Comparison of ENCODE assay signal across 8 mouse cellular contexts in the genomic region with DNA sequence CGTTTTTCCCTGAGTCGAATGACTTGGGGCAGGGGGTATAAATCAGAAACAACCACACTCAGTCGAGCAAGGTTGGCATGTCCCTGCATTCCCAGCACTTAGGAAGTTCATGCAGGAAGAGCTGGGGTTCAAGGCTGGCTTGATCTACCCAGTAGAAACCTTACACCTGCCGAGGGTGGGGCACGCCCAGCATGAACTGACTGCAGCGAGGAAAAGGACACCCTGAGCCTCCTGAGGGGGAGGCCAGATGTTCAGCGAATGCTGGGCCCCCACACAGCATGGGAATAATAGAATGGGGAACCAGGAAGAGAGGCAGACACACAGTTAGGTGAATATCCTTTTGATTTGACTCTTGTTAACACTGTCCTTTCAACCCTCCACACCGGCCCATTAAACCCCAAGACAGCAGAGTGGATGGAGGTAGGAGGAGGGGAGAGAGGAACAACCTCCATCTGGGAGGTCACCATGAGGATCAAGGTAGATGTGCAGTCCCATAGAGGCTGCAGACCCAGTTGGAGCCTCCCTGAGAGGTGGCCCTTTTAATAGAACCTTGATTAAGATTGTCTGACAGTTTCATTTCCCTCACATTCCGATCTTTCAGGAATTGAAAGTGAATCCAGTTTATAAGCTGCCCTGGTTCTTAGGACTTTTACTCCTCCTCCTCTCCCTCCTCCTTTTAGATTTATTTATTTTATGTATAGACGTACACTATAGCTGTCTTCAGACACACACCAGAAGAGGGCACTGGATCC.
A peak's percentile ranks its signal among the peaks of the same experiment; 100 is the strongest.
DNase-seq lines count a peak whose midpoint lies in the region; ATAC-seq and TF ChIP-seq lines count a peak whose summit lies in the region.

No protein-coding gene starts in this region.

- intact Hi-C loops in left cerebral cortex, postnatal 4 days (cut with DNase I): loop anchor here (2.0 to 10.0 kb wide), 3 partner anchors 25 to 917 kb away; no protein-coding TSS in a partner anchor

- no peak for ATAC-seq in lung, embryonic 14.5 days (ENCODE audit: insufficient read depth)
- ATAC-seq in forebrain, embryonic 12.5 days (ENCODE audit: low FRiP score): no peak
- no peak for ATAC-seq in neural tube, embryonic 14.5 days (ENCODE audit: low read depth)

- H3K9me3 ChIP-seq in lung, embryonic 14.5 days (ENCODE audit: low read depth, low read length): no peaks in the 10 kb centered on the region
- H3K9me3 ChIP-seq in forebrain, embryonic 12.5 days: no peaks in the 10 kb centered on the region
- H3K9me3 ChIP-seq in limb, embryonic 10.5 days (replicated peaks): no peaks in the 10 kb centered on the region
- no peaks in the 10 kb centered on the region for H3K9me3 ChIP-seq in neural tube, embryonic 14.5 days (ENCODE audit: control insufficient read depth, low read length)

- peaks cover 6% of the 10 kb centered on the region; the same call in 1 of the 2 replicates for H3K4me1 ChIP-seq in lung, embryonic 14.5 days (ENCODE audit: insufficient read depth)
- peaks cover 29% of the 10 kb centered on the region for H3K4me1 ChIP-seq in forebrain, embryonic 12.5 days
- H3K4me1 ChIP-seq in limb, embryonic 10.5 days: peaks cover 21% of the 10 kb centered on the region
- H3K4me1 ChIP-seq in neural tube, embryonic 14.5 days (ENCODE audit: control insufficient read depth, insufficient read depth, low read length): peaks cover 16% of the 10 kb centered on the region

- H3K27me3 ChIP-seq in lung, embryonic 14.5 days (ENCODE audit: insufficient read depth, low read length): 0 out of 2 replicates have a peak, but pooled peaks cover 4% of the 10 kb centered on the region
- peaks cover 9% of the 10 kb centered on the region; the same call in 1 of the 2 replicates for H3K27me3 ChIP-seq in forebrain, embryonic 12.5 days
- peaks cover 34% of the 10 kb centered on the region for H3K27me3 ChIP-seq in limb, embryonic 10.5 days (ENCODE audit: low read depth, poor library complexity, severe bottlenecking)
- H3K27me3 ChIP-seq in neural tube, embryonic 14.5 days (ENCODE audit: control insufficient read depth, insufficient read depth, low read length): no peaks in the 10 kb centered on the region

- peak overlapping the region; percentile 54 for H3K4me2 ChIP-seq in lung, embryonic 14.5 days
- H3K4me2 ChIP-seq in forebrain, embryonic 12.5 days: peak overlapping the region; percentile 55
- peak overlapping the region; percentile 40 for H3K4me2 ChIP-seq in neural tube, embryonic 14.5 days (ENCODE audit: low read depth, low read length)

- no peak for TF ChIP-seq CTCF in lung, embryonic 14.5 days (IDR thresholded peaks at IDR 0.05; ENCODE audit: low read depth)

- H3K27ac ChIP-seq in lung, embryonic 14.5 days (ENCODE audit: low read depth): no peak overlapping the region
- no peak overlapping the region; the same call in 1 of the 2 replicates for H3K27ac ChIP-seq in forebrain, embryonic 12.5 days
- no peak overlapping the region for H3K27ac ChIP-seq in limb, embryonic 10.5 days
- H3K27ac ChIP-seq in neural tube, embryonic 14.5 days (ENCODE audit: low read depth, low read length): no peak overlapping the region

- no peaks in the 10 kb centered on the region for H3K36me3 ChIP-seq in lung, embryonic 14.5 days (ENCODE audit: insufficient read depth)
- H3K36me3 ChIP-seq in forebrain, embryonic 12.5 days (replicated peaks): no peaks in the 10 kb centered on the region
- no peaks in the 10 kb centered on the region for H3K36me3 ChIP-seq in limb, embryonic 10.5 days
- no peaks in the 10 kb centered on the region for H3K36me3 ChIP-seq in neural tube, embryonic 14.5 days (ENCODE audit: control insufficient read depth, insufficient read depth, low read length)

- 0 out of 2 replicates have a peak overlapping the region, but pooled peaks have one; percentile 28 for H3K9ac ChIP-seq in lung, embryonic 14.5 days
- H3K9ac ChIP-seq in forebrain, embryonic 12.5 days: peak overlapping the region; percentile 30; the same call in 1 of the 2 replicates
- H3K9ac ChIP-seq in neural tube, embryonic 14.5 days (replicated peaks; ENCODE audit: low read depth, low read length): no peak overlapping the region

- no peak for DNase-seq in lung, embryonic 14.5 days
- no peak for DNase-seq in lung, adult 18-20 months
- DNase-seq in limb, embryonic 10.5 days (ENCODE audit: low spot score): no peak
- no peak for DNase-seq in left cerebral cortex, postnatal 4 days
- DNase-seq in adrenal gland, adult 18-20 months (ENCODE audit: low spot score in 2 of 2): no peak
- no peak for DNase-seq in ovary, postnatal 14 days (ENCODE audit: low spot score)

- 21% methylated on average over 10 of the region's 10 CpGs for WGBS in lung, embryonic 14.5 days
- 26% methylated on average over 10 of the region's 10 CpGs for WGBS in forebrain, embryonic 12.5 days
- 27% methylated on average over 10 of the region's 10 CpGs for WGBS in limb, embryonic 10.5 days
- WGBS in neural tube, embryonic 14.5 days: 22% methylated on average over 10 of the region's 10 CpGs

- H3K4me3 ChIP-seq in lung, embryonic 14.5 days (ENCODE audit: low read depth, low read length): 0 out of 2 replicates have a peak overlapping the region, but pooled peaks have one; percentile 8
- H3K4me3 ChIP-seq in forebrain, embryonic 12.5 days (replicated peaks): no peak overlapping the region
- peak overlapping the region; percentile 43; the same call in 1 of the 2 replicates for H3K4me3 ChIP-seq in limb, embryonic 10.5 days
- no peak overlapping the region for H3K4me3 ChIP-seq in neural tube, embryonic 14.5 days (ENCODE audit: low read depth, low read length)

Comparison
In these comparisons a context has a peak if more than half of its experiments do, and no peak if none do; other contexts are left out.
1. H3K4me3 ChIP-seq: peak in lung, embryonic 14.5 days (single experiment) and limb, embryonic 10.5 days (single experiment); none in forebrain, embryonic 12.5 days (single experiment) and neural tube, embryonic 14.5 days (single experiment).
2. Peak in every context shown above with its lines, with median percentiles within 50 percentile points of each other: H3K4me2 ChIP-seq.